Mouse (Mus musculus): ENCODE results near the gene Samd7. TPM values are rescaled to one million over a fixed set of nuclear protein-coding genes. Genes with fewer than 3 reads are reported as not detected.

Samd7 gene
- polyA plus RNA-seq, 1 experiment from 2014 or later, result not detected

DNA sequence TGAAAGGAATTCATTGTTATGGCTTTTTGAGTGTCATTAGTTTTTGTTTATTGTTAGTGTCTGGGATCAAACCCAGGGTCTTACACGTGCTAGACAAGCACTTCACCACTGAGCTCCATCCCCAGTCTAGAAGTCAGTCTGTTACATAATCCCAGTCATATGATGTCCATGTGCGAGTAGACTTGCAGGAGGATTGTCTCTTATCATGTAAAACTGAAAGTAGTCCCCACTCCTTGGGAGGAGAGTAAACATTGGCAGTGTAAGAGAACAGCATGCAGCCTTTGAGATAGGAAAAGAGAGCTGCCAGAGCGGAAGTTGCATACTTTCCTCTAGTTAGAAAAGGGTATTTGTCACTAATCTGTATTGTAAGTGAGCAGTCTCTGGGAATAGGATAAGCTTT lies 66.8 kb downstream of the Samd7 start:
- Histone ChIP-seq H3K36me3 (peaks cover 60% of the 10 kb centered on the region), H3K4me1 (no peaks in the 10 kb centered on the region), H3K9me3 (no peaks in the 10 kb centered on the region), H3K27me3 (no peaks in the 10 kb centered on the region), H3K4me3 (no peak overlapping the region), H3K27ac (no peak overlapping the region), H3K9ac (no peak overlapping the region), H3K4me2 (no peak overlapping the region)
- WGBS, result 83% methylated on average over 3 of the region's 3 CpGs
- ATAC-seq (ENCODE audit: insufficient number of reproducible peaks, insufficient read depth, low FRiP score, low TSS enrichment, low read depth), result no peak

Other genes starting within 250 kb of the Samd7 start
- gene Mecom, start 198.3 kb upstream of the Samd7 start, polyA plus RNA-seq (2015; fragmentation: Nextera tagmentation; extraction: Ambion mirVana), result 10.3 and 15.5 TPM in 2 replicates
- gene Actrt3, start 146.4 kb upstream of the Samd7 start, polyA plus RNA-seq (2015; fragmentation: Nextera tagmentation; extraction: Ambion mirVana), result 0.10 TPM in 1 of 2 replicates, not detected in the other
- gene Mynn, start 144.2 kb upstream of the Samd7 start, polyA plus RNA-seq (2015; fragmentation: Nextera tagmentation; extraction: Ambion mirVana), result 33.2 and 35.6 TPM in 2 replicates
- not detected in 2 replicates for gene Lrriq4, start 101.8 kb upstream of the Samd7 start, polyA plus RNA-seq (2015; fragmentation: Nextera tagmentation; extraction: Ambion mirVana)
- 1.3 and 1.4 TPM in 2 replicates for gene Lrrc34, start 98.4 kb upstream of the Samd7 start, polyA plus RNA-seq (2015; fragmentation: Nextera tagmentation; extraction: Ambion mirVana)
- gene Lrrc31, start 46.5 kb upstream of the Samd7 start, polyA plus RNA-seq (2015; fragmentation: Nextera tagmentation; extraction: Ambion mirVana), result not detected in 2 replicates
- gene Sec62, start 46.6 kb downstream of the Samd7 start, polyA plus RNA-seq (2015; fragmentation: Nextera tagmentation; extraction: Ambion mirVana), result 91.9 and 95.2 TPM in 2 replicates
- 3.1 and 3.9 TPM in 2 replicates for gene Gpr160, start 109.7 kb downstream of the Samd7 start, polyA plus RNA-seq (2015; fragmentation: Nextera tagmentation; extraction: Ambion mirVana)
- gene Phc3, start 223.1 kb downstream of the Samd7 start, polyA plus RNA-seq (2015; fragmentation: Nextera tagmentation; extraction: Ambion mirVana), result 8.1 and 9.4 TPM in 2 replicates
- gene Prkci, start 249.5 kb downstream of the Samd7 start, polyA plus RNA-seq (2015; fragmentation: Nextera tagmentation; extraction: Ambion mirVana), result 39.0 and 39.3 TPM in 2 replicates